Mouse (Mus musculus) cerebellum, adult 2 months (tissue): Measurements from ENCODE around the gene Dip2a.

ENCODE experiments used
- CTCF ChIP-seq: fragments of 200-500 bp; IDR thresholded peaks from 2 replicates; pipeline ENCODE4 v1.5.1; 2011; ENCODE audit warnings: low read depth, mild to moderate bottlenecking, control low read depth, low read length, moderate library complexity, borderline replicate concordance; ENCODE audit not compliant: insufficient read depth
- POLR2A ChIP-seq: fragments of 200-500 bp; IDR thresholded peaks from 2 replicates; pipeline ENCODE4 v1.6.1; 2011; ENCODE audit warnings: low read length, control low read depth, borderline replicate concordance; ENCODE audit not compliant: insufficient read depth

DNA sequence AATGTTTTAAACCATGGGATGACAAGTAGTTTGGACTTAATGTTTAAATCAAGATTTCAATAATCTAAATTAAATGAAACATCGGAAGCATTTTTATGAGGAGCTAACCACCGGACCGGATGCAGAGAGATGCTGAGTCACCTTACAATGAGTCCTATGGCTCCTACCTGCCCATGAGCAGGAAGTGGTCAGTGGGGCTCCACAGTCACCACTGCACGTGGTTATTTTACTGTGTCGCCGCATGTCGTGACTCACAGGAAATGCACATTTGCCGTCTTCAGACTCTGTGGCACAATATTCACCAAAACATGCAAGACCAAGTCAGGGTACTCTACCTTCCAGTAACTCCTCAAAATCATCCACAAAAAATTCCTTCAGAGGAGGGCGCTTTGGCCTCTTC, 38.4 kb downstream of the Dip2a start:
- TF ChIP-seq CTCF (no peak), POLR2A (no peak)
